8 mouse cellular contexts compared by ENCODE assay signal in the genomic region with DNA sequence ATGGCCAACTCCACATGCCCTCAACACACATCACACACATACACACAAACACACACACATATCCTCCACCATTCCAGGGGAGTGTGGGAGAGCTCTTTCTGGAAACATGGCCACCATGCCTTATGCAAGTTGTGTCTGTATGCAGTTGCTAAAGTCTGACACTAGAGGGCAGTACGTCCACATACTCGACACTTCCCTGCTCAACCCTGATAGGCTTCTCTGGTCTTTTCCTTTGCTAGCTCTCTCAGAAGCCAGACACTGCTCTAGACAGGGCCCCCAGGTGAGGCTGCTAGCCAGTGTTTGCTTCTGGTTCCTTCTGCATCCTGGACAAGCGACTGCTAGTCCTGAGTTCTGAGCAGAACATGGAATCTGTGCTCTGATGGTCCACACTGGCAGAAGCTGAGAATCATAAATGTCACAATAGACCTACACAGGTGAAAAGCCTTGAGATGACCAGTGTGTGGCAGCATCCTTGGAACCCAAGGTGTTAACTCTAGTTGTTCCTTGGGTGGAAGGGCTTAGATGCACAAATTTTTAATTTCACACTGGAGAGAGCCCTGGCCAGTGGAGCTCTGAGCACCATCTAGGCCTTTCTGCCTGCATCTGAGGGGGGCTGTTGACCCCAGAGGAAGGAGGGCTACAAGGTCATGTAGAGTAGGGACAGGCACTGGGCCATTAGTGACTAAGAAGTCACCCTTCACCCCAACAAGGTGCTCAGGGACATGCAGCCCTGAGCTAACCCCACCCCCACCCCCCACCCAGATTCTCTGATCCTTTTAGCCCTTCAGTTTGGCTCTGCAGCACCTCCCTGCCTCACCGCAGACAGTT. TPM values are rescaled to one million over a fixed set of nuclear protein-coding genes. Genes with fewer than 3 reads are reported as not detected.
DNase-seq lines count a peak whose midpoint lies in the region; ATAC-seq and TF ChIP-seq lines count a peak whose summit lies in the region.
"Not testable (repeated sequence)": the region's sequence is repeated elsewhere in the genome, so short reads cannot be mapped to it uniquely, and the experiment has no call there.

No protein-coding gene starts in this region.

- 24% methylated on average over 4 of the region's 4 CpGs for WGBS in intestine, embryonic 15.5 days

- intact Hi-C loops in left cerebral cortex, adult 2 months (cut with DNase I): not testable (repeated sequence)

- not testable (repeated sequence) for H3K9me3 ChIP-seq in intestine, embryonic 15.5 days

- peak; percentile 26 to 31 for DNase-seq in adrenal gland, adult 18-20 months (ENCODE audit: low spot score in 2 of 2)
- peak; percentile 56 for DNase-seq in embryo, embryonic 11 days
- peak; percentile 19 for DNase-seq in gastrocnemius, postnatal 10 days
- DNase-seq in left cerebral cortex, adult 2 months (ENCODE audit: extremely low spot score in 1 of 2, low spot score in 2 of 2): peak; percentile 56 to 60
- DNase-seq in lung, postnatal 36 days: peak; percentile 62
- DNase-seq in retina, postnatal 1 day: peak; percentile 76
- DNase-seq in urinary bladder, postnatal 36 days (ENCODE audit: low spot score in 2 of 2): peak; percentile 19 to 37

- not testable (repeated sequence) for H3K4me2 ChIP-seq in intestine, embryonic 15.5 days (replicated peaks)

- peak; percentile 65 for TF ChIP-seq CTCF in left cerebral cortex, adult 2 months (IDR thresholded peaks at IDR 0.05)

- not testable (repeated sequence) for H3K27me3 ChIP-seq in intestine, embryonic 15.5 days (replicated peaks)

- H3K9ac ChIP-seq in intestine, embryonic 15.5 days: not testable (repeated sequence)

- H3K4me1 ChIP-seq in intestine, embryonic 15.5 days (replicated peaks): not testable (repeated sequence)

- H3K4me3 ChIP-seq in intestine, embryonic 15.5 days (replicated peaks); left cerebral cortex, adult 2 months: not testable (repeated sequence)

- H3K36me3 ChIP-seq in intestine, embryonic 15.5 days: not testable (repeated sequence)

- ATAC-seq in intestine, embryonic 15.5 days: peak; percentile 82; the same call in 1 of the 2 replicates

- H3K27ac ChIP-seq in intestine, embryonic 15.5 days; left cerebral cortex, adult 2 months: not testable (repeated sequence)

RNA-seq across cellular contexts. Expression of a gene that starts 8.0 kb away (rescaled TPM):
- under 1 TPM in 1 of 2 experiments, not detected in 1; 0.77 TPM for total RNA-seq in adrenal gland, adult 18-20 months (2021)
- not detected for total RNA-seq in gastrocnemius, postnatal 10 days (2021)
- polyA plus RNA-seq in intestine, embryonic 15.5 days (2015; fragmentation: Nextera tagmentation; extraction: Ambion mirVana): 0.16 TPM in 1 of 2 replicates, not detected in the other
- total RNA-seq in left cerebral cortex, adult 2 months (2021): not detected

RNA-seq across cellular contexts. Expression of a gene that starts 16.8 kb away (rescaled TPM):
- under 1 TPM; 0.19 to 0.73 TPM for total RNA-seq in adrenal gland, adult 18-20 months (2021)
- under 1 TPM; 0.26 to 0.61 TPM for total RNA-seq in gastrocnemius, postnatal 10 days (2021)
- 0.16 TPM in 1 of 2 replicates, not detected in the other for polyA plus RNA-seq in intestine, embryonic 15.5 days (2015; fragmentation: Nextera tagmentation; extraction: Ambion mirVana)
- total RNA-seq in left cerebral cortex, adult 2 months (2021): 1 to 10 TPM in 1 of 2 experiments, under 1 TPM in 1; 0.61 to 1.4 TPM

RNA-seq across cellular contexts. Expression of a gene that starts 37.4 kb away (rescaled TPM):
- total RNA-seq in adrenal gland, adult 18-20 months (2021): 100 to 1,000 TPM; 428 to 588 TPM
- 100 to 1,000 TPM; 245 to 294 TPM for total RNA-seq in gastrocnemius, postnatal 10 days (2021)
- polyA plus RNA-seq in intestine, embryonic 15.5 days (2015; fragmentation: Nextera tagmentation; extraction: Ambion mirVana): 163 and 167 TPM in 2 replicates
- total RNA-seq in left cerebral cortex, adult 2 months (2021): 100 to 1,000 TPM; 267 to 273 TPM

RNA-seq across cellular contexts. Expression of a gene that starts 50.1 kb away (rescaled TPM):
- total RNA-seq in adrenal gland, adult 18-20 months (2021): 10 to 100 TPM; 55.4 to 55.6 TPM
- total RNA-seq in gastrocnemius, postnatal 10 days (2021): 10 to 100 TPM; 35.3 to 42.6 TPM
- polyA plus RNA-seq in intestine, embryonic 15.5 days (2015; fragmentation: Nextera tagmentation; extraction: Ambion mirVana): 109 and 120 TPM in 2 replicates
- 10 to 100 TPM; 52.7 to 54.2 TPM for total RNA-seq in left cerebral cortex, adult 2 months (2021)

Comparison
In these comparisons a context has a peak if more than half of its experiments do, and no peak if none do; other contexts are left out.
1. DNase-seq: peak in every context shown above with its lines; median percentile 76 in retina, postnatal 1 day; 62 in lung, postnatal 36 days; 58 in left cerebral cortex, adult 2 months; 56 in embryo, embryonic 11 days; 28 in adrenal gland, adult 18-20 months; 28 in urinary bladder, postnatal 36 days; 19 in gastrocnemius, postnatal 10 days.